Mouse (Mus musculus) adipocyte (in vitro differentiated cells): ENCODE data around the gene Tulp3.
A peak's percentile ranks its signal among the peaks of the same experiment; 100 is the strongest.
"Not testable (repeated sequence)": the region's sequence is repeated elsewhere in the genome, so short reads cannot be mapped to it uniquely, and the experiment has no call there.

ENCODE experiments used
- DNase-seq: peaks from one replicate; pipeline ENCODE4 v3.0.0-alpha.2; 2016; ENCODE audit warnings: low spot score

Tulp3 gene

DNA sequence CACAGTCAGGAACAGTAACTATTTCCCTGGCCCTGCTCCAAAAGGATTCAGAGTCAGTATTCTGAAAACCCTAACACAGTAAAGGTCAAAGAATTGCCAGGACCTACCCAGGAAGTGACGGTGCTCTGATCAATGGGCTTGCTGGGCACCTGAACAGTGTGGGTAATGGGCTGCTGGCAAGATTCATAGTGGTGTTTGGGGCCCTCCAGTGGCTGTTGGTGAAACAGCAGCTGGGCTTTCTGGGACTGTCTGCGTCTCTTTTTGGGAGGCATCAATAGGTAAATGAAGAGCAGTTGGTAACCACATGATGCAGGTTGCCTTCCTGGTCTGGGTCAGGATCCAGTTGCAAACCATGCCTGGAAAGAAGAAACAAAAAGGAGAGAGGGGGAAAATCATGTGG is 3.3 kb upstream of the Tulp3 start:
- DNase-seq, result peak; percentile 78

DNA sequence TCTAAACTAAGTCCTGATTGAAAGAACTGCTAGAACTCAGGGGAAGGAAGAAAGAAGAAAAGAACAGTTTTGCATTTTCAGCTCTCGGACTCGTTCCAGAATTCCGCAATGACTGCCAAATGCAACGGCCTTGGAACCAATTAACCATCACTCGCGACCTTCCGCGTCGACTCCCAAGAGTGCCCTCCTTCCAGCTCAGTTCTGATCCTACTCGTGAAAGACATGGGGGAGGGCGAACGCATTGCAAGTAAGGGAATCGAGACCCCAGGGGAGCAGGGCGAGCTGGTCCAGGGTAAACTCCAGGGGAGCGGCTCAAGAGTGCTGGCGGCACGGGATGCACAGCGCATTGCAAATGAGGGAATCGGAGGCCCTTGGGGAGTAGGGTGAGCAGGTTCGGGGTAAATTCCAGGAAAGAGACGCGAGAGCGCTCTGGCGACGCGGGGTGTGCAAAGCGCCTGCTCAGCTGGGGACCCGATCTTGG is 410 bp downstream of the Tulp3 start:
- peak; percentile 65 for DNase-seq

DNA sequence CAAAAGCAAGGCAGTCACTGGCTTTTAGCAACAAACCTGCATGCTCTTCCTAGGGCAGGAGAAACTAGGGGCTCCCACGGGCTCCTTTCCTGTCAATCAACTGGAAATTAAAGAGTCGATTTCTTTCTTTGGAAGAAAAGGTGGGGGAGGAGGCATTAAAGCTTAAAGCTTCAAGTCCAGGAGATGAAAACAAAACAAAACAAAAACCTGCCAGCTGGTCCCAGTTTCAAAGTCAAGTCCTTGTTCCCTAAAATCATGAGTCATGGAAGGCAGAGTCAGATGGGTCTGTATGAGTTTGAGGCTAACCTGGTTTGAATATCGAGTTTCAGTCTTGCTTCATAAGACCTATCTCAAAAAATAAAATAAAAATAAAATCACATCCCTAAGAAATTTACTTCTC is 1.5 kb downstream of the Tulp3 start:
- DNase-seq, result no peak

DNA sequence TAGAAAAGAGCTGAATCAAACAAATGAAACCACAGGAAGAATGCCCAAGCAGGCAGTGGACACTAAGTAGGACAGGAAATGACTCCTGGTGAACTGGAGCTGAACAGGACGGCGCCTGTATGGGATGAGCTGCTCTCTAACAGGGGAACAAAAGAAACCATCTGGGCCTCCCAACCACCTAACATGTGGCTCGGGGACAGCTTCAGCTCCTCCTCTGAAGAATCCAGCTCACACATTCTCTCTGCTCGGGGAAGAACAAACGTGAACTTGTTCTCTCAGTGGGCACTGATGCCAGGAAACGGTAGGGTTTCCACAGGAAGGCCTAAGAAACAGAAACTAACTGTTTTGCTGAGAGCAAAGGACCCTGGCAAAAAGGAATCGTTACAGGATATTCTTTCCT is 5.9 kb downstream of the Tulp3 start:
- DNase-seq, result no peak

DNA sequence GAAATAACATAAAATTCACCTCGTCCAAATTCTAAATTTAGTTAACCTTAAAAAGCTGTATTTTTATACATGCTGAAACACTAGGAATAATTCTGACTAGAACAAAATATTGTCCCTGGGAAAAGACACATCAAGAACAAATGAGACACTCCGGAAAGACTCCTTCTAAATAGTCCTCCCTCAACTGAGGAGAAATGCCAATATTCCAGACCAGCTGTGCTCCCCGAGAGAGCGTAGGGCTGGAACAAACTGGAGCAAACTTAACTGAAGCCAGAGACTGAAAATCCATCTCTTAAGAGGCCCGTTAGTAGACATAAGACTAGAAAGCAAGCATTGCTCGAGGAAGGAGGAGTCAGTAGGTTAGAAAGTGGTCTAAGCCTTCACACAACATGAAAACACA is 8.9 kb downstream of the Tulp3 start:
- no peak for DNase-seq

DNA sequence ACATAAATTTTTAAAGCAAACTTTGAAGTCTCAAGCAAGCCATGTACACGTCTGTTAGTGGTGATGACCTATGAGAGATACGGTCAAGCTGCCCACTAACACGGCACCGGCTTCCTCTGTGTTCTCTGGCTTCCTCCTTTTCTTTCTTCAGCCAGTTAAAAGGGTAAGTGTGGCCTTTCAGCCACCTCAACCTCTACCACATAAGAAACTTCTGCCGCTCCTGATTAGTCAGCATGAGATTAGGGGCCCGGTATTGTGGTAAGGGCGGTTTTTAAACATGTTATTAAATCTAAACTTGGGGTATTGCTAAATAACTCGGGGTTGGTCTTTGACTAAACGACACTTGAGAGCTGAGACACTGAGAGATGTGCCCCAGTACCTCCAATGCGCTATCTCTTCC is 10.0 kb downstream of the Tulp3 start:
- DNase-seq, result no peak

DNA sequence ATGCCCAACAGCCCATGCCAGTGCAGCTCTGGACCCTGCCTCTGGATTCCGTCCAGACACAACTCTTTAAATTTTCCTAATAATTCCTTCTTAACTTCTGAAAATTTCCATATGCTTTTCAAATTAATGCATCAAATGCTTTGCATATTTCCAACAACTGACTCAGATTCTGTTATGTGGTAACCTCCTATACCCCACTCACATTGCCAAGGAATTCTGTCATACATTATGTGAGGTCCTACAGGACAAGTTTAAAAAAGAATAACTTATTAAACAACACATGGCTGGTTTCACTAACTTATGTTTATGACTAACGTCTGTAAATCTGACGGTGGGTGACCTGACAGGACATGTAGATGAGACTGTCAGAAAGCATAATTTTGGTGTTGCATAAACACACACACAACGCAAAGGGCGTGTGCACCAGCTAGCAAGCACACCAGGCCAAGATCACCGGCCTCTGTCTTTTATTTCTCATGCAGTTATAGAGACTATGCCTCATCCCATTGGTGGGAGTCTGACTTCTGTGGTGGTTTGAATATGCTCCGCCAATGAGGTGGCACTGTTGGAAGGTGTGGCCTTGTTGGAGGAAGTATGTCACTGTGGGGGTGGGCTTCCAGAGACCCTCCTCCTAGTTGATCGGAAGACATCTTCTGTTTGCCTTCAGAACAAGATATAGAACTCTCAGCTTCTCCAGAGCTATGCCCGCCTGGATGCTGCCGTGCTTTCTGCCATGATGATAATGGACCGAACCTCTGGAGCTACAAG is 13.5 kb downstream of the Tulp3 start:
- no peak for DNase-seq

DNA sequence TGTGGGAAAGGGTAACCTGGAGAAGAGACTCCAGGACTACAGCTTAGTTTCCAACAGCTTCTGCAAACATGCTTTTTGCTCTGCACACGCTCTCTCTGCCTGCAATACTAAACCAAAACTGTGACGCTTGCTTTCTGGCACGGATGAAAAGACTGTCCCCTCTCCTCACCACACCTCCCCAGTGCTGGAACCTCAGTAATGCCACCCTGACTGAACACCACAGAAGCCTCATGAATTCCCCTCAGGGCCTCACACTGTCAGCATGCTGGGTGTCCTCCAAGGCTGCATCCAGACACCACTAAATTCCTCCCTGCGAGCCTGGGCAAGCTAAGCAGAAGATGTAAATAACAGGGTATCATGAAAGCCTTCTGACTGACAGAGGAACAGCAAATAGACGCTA is 16.8 kb downstream of the Tulp3 start:
- DNase-seq, result no peak

DNA sequence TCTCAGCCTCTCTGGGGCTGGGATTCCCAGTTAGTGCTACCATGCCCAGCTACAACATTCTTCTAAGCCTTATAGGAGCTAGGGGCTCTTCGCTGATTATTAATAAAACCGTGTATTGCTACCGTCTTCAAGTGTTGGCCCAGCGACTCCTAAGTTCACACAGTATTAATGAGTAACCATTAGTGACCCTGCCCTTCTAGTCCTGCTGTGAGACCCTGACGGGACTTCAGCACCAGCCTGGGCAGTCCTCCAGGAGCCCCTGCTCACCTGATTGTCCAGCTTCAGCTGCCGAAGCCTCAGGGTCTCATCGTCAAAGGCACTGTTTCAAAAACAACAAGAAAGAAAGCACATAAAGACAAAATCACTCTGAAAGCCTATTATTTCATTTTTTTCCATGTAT is 18.2 kb downstream of the Tulp3 start:
- no peak for DNase-seq

DNA sequence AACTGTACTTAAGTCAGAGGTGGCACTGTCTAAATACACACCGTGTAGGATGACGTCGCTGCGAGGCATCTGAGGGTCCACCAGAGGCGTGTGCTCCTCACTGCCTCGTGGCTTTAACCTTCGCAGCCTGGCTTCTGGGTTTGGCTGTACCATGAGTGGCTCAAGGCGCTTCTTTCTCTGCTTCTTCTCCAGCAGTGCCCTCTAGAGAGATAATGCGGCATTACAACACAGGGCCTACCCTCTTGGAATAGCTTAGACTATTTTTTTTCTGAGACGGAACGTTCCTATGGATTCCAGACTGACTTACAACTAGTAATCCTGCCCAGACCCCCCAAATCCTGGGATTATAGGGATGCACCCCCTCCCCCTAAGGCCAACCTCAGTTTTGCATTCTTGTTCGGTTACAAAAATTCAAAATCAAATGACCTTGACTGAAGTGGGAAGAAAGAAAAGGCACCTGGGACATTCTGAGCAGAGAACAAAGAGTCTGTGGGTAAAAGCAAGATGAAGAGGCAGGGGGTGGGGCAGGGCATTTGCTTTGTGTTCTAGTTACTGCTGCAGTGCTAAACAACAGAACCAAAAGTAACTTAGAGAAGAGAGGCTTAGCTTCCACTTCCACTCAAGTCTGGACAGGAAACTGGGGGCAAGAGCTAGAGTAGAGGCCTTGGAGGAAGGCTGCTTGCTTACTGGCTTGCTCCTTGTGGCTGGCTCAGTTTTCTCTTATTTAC is 21.1 kb downstream of the Tulp3 start:
- peak; percentile 82 for DNase-seq

DNA sequence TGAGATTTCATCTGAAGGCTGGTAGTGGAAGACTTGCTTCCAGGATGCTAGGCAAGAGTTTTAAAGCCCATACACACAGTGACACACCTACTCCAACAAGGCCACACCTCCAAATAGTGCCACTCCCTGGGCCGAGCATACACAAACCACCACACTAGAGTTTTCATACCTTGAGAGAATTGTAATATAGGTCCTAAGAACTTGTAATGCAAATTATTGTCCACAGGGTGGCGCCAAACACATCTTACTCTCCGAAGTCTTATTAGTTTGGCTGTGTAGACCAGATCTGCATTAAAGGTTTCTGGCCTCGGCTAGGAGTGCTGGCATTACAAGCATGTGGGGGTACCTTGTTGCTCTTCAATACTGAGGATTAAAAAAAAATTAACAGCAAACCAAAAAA is 37.3 kb downstream of the Tulp3 start:
- DNase-seq, result peak; percentile 91

DNA sequence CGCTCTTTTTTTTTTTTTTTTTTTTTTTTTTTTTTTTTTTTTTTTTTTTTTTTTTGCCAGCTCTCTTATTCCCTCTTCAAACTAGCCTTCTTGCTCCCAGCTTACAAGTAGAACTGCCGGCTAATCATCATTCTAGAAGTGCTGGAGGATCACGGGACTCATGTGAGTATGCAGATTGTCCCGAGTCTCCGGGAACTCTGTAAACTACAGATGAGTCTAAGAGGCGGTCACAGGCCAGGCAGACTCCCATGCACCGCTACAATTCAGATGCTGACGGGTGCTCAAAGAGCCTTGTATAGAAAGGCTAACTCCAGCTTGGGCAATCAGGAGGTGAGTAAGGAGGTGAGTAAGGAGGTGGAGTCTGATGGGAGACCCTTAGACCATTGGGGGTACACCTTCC is 40.1 kb downstream of the Tulp3 start:
- no peak for DNase-seq

DNA sequence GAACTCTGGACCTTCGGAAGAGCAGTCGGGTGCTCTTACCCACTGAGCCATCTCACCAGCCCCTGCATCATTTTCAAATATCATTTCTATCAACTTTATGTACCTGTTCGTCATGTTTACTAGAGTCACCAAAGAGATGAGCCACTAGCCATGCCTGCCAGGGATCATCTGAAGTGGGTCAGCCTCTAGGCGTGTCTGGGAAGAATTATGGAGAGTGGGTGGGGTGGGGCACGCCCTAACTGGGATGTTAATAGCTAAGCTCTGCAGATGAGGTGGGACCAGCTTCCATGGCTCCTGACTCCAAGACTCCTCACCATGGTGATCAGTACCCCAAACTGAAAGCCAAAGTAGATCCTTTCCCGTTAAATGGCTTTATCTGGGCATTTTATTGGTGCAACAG is 40.9 kb downstream of the Tulp3 start:
- DNase-seq, result no peak

DNA sequence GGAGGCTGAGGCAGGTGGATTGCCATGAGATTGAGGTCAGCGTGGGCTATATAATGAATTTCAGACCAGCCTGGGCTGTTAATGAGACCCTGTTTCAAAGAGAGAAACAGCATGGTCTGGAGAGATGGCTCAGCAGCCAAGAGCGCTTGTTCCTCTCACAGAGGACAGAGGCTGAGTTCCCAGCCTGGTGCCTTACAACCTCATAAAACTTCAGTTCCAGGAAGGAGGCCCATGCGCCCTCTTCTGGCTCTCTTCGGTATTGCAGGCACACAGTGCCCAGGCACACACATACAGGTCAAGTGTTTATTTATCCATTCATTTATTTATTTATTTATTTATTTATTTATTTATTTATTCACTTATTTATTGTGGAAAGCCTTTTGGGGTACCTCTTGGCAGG is 47.3 kb downstream of the Tulp3 start:
- peak; percentile 71 for DNase-seq

DNA sequence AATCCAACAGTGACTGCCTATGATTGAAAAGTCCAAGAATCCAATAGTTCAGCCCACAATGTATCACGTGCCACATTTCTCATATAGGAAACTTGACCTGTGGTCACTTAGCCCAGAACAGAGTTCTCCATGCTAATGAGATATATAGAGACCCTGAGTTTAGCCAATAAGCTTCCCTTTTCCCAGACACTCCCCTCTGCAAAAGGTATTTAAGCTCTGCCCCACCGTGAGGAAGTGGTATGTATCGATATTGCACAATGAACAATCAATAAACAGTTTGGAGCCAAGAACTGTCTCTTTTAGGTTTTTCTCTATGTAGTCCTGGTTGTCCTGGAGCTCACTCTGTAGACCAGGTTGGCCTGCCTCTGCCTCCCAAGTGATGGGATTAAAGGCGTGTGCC is 50.9 kb downstream of the Tulp3 start:
- DNase-seq, result no peak

DNA sequence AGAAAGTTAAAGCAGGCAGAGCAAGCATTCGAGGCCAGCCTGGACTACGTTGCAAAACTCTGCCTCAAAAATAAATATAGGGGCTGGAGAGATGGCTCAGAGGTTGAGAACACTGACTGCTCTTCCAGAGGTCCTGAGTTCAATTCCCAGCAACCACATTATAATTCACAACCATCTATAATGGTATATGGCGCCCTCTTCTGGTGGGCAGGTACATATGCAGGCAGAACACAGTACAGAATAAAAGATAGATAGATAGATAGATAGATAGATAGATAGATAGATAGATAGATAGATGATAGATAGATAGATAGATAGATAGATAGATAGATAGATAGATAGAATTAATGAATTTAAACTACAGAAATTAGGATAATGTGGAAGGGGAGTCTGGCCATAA is 53.0 kb downstream of the Tulp3 start:
- not testable (repeated sequence) for DNase-seq

DNA sequence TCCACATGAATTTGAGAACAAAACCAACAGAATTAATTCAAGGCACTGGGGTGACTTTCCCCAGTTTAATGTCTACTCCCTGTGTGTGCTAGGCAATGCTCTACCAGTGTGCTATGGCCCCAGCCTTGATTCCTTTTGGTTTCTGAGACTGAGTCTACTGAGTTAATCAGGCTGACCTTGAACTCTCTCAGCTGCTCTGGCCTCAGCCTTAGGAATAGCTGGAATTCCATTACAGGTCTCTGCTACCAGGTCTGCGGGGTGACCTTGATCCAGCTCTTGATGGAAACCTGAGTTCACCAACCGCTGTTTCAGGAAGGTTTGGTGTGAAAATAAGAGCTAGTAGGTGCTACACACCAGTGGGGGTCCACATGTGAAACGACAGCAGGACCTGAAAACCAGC is 53.8 kb downstream of the Tulp3 start:
- DNase-seq, result no peak

DNA sequence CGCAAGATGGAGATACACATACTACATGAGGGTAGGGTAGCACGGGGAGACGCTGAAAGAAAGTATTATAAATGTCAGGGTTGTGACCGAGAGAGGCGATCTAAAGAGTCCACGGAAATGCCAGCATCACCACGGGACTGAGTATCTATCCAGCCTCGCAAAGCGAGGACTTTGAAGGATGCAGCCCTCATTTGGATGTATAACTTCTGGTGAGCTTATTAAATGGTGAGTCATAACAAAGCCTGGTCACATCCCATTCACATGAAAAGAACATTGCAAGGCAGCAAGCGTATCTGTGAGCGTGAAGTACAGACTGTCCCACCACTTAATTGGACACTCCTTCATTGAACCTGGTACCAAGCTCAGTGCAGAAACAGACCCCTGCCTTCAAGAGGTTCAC is 54.2 kb downstream of the Tulp3 start:
- DNase-seq, result no peak

DNA sequence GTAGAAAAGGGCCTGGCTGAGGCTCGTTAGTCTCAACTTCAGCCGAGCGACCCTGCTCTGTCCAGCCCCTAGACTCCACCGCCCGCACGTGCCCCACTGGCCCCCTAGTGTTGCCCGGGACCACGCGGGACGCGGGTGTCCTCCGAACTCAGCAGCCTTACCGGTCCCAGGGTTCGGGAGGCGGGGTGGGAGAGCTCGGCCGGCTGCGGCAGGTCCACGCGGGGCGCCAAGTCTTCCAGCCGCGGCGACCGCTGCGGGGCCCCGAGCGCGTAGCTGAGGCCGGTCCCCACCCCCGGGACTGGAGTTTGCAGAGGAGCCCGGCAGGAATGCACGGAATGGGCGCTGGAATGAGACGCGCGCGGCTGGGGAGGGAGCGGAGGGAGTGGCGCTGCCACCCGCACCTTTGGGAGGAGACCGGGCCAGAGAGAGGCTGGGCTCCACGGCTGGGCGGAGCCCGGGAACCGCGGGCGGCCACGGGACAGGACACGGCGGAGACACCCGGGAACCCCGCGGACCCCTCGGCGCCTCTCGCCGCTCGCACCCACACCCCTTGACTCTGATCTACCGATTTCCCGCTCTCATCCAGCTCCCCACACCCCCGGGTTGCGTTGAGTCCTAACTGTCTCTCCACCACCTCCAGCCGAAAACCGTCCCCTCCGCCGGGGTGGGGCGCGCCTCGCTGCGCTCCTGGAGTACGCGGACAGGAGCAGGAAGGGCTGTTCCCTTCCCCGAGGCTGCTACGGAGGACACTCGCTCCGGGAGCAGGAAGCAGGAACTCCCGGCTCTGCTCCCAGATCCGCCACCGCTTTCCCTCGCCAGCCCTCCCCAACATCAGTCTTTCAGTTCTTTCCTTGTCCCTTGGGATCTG is 55.3 kb downstream of the Tulp3 start, which contains the start of gene Tead4:
Tead4 (minus strand) TSS at position 690 of the 868 bp plus-strand sequence.
- DNase-seq, result peak; percentile 75

DNA sequence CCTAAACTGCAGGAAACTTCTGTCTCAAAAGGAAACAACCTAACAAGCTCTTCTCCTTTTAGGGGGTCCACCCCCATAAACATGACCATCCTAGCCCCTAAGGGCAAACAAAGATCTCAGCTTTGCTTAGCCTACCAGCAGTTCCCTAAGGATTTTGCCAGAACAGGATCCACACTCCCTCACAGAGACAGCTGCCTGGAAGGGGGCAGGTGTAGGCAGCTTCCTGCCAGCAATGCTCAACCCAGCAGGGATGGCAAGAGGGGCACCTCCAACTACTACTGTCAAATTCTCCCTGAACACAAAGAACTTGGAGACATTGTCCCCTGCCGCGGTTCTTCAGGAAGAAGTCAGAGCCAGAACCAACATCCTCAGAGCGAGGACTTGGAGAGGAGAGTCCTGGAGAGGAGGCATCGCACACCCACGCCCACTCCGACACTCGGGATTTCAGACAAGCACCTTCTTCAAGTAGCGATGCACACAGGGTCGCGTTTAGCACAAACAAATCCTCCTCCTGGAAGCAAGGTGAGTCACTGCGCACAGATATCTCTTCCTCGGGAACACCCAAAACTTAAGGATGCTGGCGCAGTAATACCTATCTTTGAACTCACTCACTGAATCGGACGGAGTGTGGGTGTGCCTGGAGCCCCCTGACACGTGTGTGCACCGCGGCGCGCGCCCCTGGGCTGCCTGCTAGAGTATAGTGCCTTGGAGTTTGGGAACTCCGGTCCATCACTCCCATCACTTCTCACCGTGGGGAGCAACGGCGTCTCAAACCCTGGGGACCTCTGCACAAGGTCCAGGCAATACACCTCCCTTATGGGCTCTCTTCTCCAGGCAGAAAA is 56.1 kb downstream of the Tulp3 start:
- DNase-seq, result no peak

DNA sequence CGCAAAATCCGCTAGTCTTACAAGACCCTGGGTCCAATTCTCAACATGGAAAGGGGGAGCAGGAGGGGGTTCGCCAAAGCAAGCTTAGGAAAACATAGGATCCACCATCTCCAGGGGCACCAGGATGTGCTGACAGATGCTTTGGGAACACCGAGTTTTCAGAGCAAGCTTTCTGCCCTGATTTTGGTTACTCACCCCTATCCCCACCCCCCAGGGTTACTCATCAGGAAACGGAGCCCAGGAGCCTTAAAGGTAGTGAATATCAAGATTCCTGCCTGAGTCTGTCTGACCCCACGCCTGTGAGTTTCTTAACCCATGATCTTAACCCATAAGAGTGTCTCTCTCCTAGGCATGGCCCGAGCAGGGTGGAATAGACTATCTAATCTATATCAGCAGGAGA is 57.4 kb downstream of the Tulp3 start:
- DNase-seq, result no peak
